Mouse (Mus musculus): ENCODE results near the gene Pimreg. TPM values are rescaled to one million over a fixed set of nuclear protein-coding genes. Genes with fewer than 3 reads are reported as not detected.
A peak's percentile ranks its signal among the peaks of the same experiment; 100 is the strongest.

Gene Pimreg
- polyA plus RNA-seq, 1 experiment, result 0.79 TPM

GRCm38 (mm10) chr11:72050895-72051858 lies 9.3 kb downstream of the Pimreg start:
- Histone ChIP-seq H3K36me3 (ENCODE audit: control insufficient read depth, insufficient read depth, low read length) (no peaks in the 10 kb centered on the region), H3K27ac (ENCODE audit: control insufficient read depth, insufficient read depth, low read depth, low read length) (no peak overlapping the region), H3K4me3 (ENCODE audit: control insufficient read depth, low read depth, low read length) (peak overlapping the region; percentile 68), H3K4me1 (ENCODE audit: control insufficient read depth, insufficient read depth, low read length) (peaks cover 9% of the 10 kb centered on the region), H3K27me3 (ENCODE audit: control insufficient read depth, insufficient read depth, low read length) (no peaks in the 10 kb centered on the region)
- TF ChIP-seq CTCF (IDR thresholded peaks at IDR 0.05; ENCODE audit: control insufficient read depth, insufficient read depth, insufficient replicate concordance, low read depth, low read length) (no peak), POLR2A (IDR thresholded peaks at IDR 0.05; ENCODE audit: control insufficient read depth, low read depth, low read length) (no peak)

GRCm38 (mm10) chr11:72052221-72052620 lies 10.4 kb downstream of the Pimreg start:
- Histone ChIP-seq H3K27me3 (ENCODE audit: control insufficient read depth, insufficient read depth, low read length) (no peaks in the 10 kb centered on the region), H3K4me1 (ENCODE audit: control insufficient read depth, insufficient read depth, low read length) (peaks cover 9% of the 10 kb centered on the region), H3K4me3 (ENCODE audit: control insufficient read depth, low read depth, low read length) (no peak overlapping the region), H3K36me3 (ENCODE audit: control insufficient read depth, insufficient read depth, low read length) (no peaks in the 10 kb centered on the region), H3K27ac (ENCODE audit: control insufficient read depth, insufficient read depth, low read depth, low read length) (no peak overlapping the region)
- TF ChIP-seq POLR2A (IDR thresholded peaks at IDR 0.05; ENCODE audit: control insufficient read depth, low read depth, low read length) (no peak), CTCF (IDR thresholded peaks at IDR 0.05; ENCODE audit: control insufficient read depth, insufficient read depth, insufficient replicate concordance, low read depth, low read length) (0 out of 2 replicates have a peak, but pooled peaks have one; percentile 8)

GRCm38 (mm10) chr11:72052636-72053035 lies 10.8 kb downstream of the Pimreg start:
- Histone ChIP-seq H3K4me1 (ENCODE audit: control insufficient read depth, insufficient read depth, low read length) (peaks cover 9% of the 10 kb centered on the region), H3K27ac (ENCODE audit: control insufficient read depth, insufficient read depth, low read depth, low read length) (no peak overlapping the region), H3K36me3 (ENCODE audit: control insufficient read depth, insufficient read depth, low read length) (no peaks in the 10 kb centered on the region), H3K4me3 (ENCODE audit: control insufficient read depth, low read depth, low read length) (no peak overlapping the region), H3K27me3 (ENCODE audit: control insufficient read depth, insufficient read depth, low read length) (no peaks in the 10 kb centered on the region)
- peak; percentile 70; the same call in 1 of the 2 replicates for TF ChIP-seq CTCF (IDR thresholded peaks at IDR 0.05; ENCODE audit: control insufficient read depth, insufficient read depth, insufficient replicate concordance, low read depth, low read length)
- TF ChIP-seq POLR2A (IDR thresholded peaks at IDR 0.05; ENCODE audit: control insufficient read depth, low read depth, low read length), result no peak

- H3K36me3 ChIP-seq (ENCODE audit: control insufficient read depth, insufficient read depth, low read length), result no peaks in the 10 kb centered on the region
- TF ChIP-seq CTCF (IDR thresholded peaks at IDR 0.05; ENCODE audit: control insufficient read depth, insufficient read depth, insufficient replicate concordance, low read depth, low read length), result no peak
- no peak for TF ChIP-seq POLR2A (IDR thresholded peaks at IDR 0.05; ENCODE audit: control insufficient read depth, low read depth, low read length)
- no peaks in the 10 kb centered on the region for H3K27me3 ChIP-seq (ENCODE audit: control insufficient read depth, insufficient read depth, low read length)
- peaks cover 9% of the 10 kb centered on the region for H3K4me1 ChIP-seq (ENCODE audit: control insufficient read depth, insufficient read depth, low read length)
- H3K27ac ChIP-seq (ENCODE audit: control insufficient read depth, insufficient read depth, low read depth, low read length), result no peak overlapping the region
- H3K4me3 ChIP-seq (ENCODE audit: control insufficient read depth, low read depth, low read length), result no peak overlapping the region
Measured at GRCm38 (mm10) chr11:72055176-72055575, 13.3 kb downstream of the Pimreg start.

GRCm38 (mm10) chr11:72057166-72057565 lies 15.3 kb downstream of the Pimreg start:
- Histone ChIP-seq H3K36me3 (ENCODE audit: control insufficient read depth, insufficient read depth, low read length) (no peaks in the 10 kb centered on the region), H3K4me1 (ENCODE audit: control insufficient read depth, insufficient read depth, low read length) (no peaks in the 10 kb centered on the region), H3K27ac (ENCODE audit: control insufficient read depth, insufficient read depth, low read depth, low read length) (no peak overlapping the region), H3K27me3 (ENCODE audit: control insufficient read depth, insufficient read depth, low read length) (no peaks in the 10 kb centered on the region), H3K4me3 (ENCODE audit: control insufficient read depth, low read depth, low read length) (no peak overlapping the region)
- TF ChIP-seq CTCF (IDR thresholded peaks at IDR 0.05; ENCODE audit: control insufficient read depth, insufficient read depth, insufficient replicate concordance, low read depth, low read length) (no peak), POLR2A (IDR thresholded peaks at IDR 0.05; ENCODE audit: control insufficient read depth, low read depth, low read length) (no peak)

- TF ChIP-seq CTCF (IDR thresholded peaks at IDR 0.05; ENCODE audit: control insufficient read depth, insufficient read depth, insufficient replicate concordance, low read depth, low read length), result no peak
- Histone ChIP-seq H3K27ac (ENCODE audit: control insufficient read depth, insufficient read depth, low read depth, low read length) (no peak overlapping the region), H3K4me3 (ENCODE audit: control insufficient read depth, low read depth, low read length) (no peak overlapping the region), H3K36me3 (ENCODE audit: control insufficient read depth, insufficient read depth, low read length) (no peaks in the 10 kb centered on the region), H3K27me3 (ENCODE audit: control insufficient read depth, insufficient read depth, low read length) (no peaks in the 10 kb centered on the region), H3K4me1 (ENCODE audit: control insufficient read depth, insufficient read depth, low read length) (no peaks in the 10 kb centered on the region)
Measured at GRCm38 (mm10) chr11:72060416-72060815, 18.6 kb downstream of the Pimreg start.

- H3K36me3 ChIP-seq (ENCODE audit: control insufficient read depth, insufficient read depth, low read length), result no peaks in the 10 kb centered on the region
- no peak overlapping the region for H3K4me3 ChIP-seq (ENCODE audit: control insufficient read depth, low read depth, low read length)
- H3K4me1 ChIP-seq (ENCODE audit: control insufficient read depth, insufficient read depth, low read length), result no peaks in the 10 kb centered on the region
- H3K27me3 ChIP-seq (ENCODE audit: control insufficient read depth, insufficient read depth, low read length), result no peaks in the 10 kb centered on the region
- TF ChIP-seq POLR2A (IDR thresholded peaks at IDR 0.05; ENCODE audit: control insufficient read depth, low read depth, low read length) (no peak), CTCF (IDR thresholded peaks at IDR 0.05; ENCODE audit: control insufficient read depth, insufficient read depth, insufficient replicate concordance, low read depth, low read length) (no peak)
- H3K27ac ChIP-seq (ENCODE audit: control insufficient read depth, insufficient read depth, low read depth, low read length), result no peak overlapping the region
Measured at GRCm38 (mm10) chr11:72061093-72061620, 19.3 kb downstream of the Pimreg start.
